Mouse (Mus musculus) MEL (cell line): Measurements from ENCODE around the gene Galnt14.

Experiments used
- CHD1 ChIP-seq: IDR thresholded peaks from 2 replicates; pipeline ENCODE4 v1.6.1; 2012; ENCODE audit warnings: low read depth, mild to moderate bottlenecking, inconsistent platforms, low read length, improper control_type of control experiment
- CHD2 ChIP-seq: IDR thresholded peaks from 2 replicates; pipeline ENCODE4 v1.6.1; 2011; ENCODE audit warnings: low read length, improper control_type of control experiment
- CTCF ChIP-seq, 3 experiments: IDR thresholded peaks in 2 of 3; conservative IDR thresholded peaks in 1 of 3; 2 replicates each; pipeline ENCODE4 v1.5.1; 2011 to 2012; ENCODE audit warnings: low read length in 3 of 3, low read depth in 2 of 3, mild to moderate bottlenecking in 2 of 3, improper control_type of control experiment in 1 of 3, inconsistent platforms in 1 of 3, mixed read lengths in 1 of 3, moderate library complexity in 1 of 3; ENCODE audit not compliant: control insufficient read depth in 1 of 3, insufficient read depth in 1 of 3, poor library complexity in 1 of 3, severe bottlenecking in 1 of 3
- EP300 ChIP-seq, 2 experiments: IDR thresholded peaks; 2 replicates each; pipeline ENCODE4 v1.6.1; 2011; ENCODE audit warnings: improper control_type of control experiment in 2 of 2, low read length in 2 of 2, low read depth in 1 of 2, mild to moderate bottlenecking in 1 of 2
- GATA1 ChIP-seq: IDR thresholded peaks from 2 replicates; pipeline ENCODE4 v1.6.1; 2011; ENCODE audit warnings: low read depth, low read length, improper control_type of control experiment
- NELFE ChIP-seq: IDR thresholded peaks from 2 replicates; pipeline ENCODE4 v1.6.1; 2011; ENCODE audit warnings: low read depth, low read length, improper control_type of control experiment
- NRF1 ChIP-seq: IDR thresholded peaks from 2 replicates; pipeline ENCODE4 v1.6.1; 2014; ENCODE audit warnings: low read depth, mild to moderate bottlenecking, inconsistent platforms, low read length, improper control_type of control experiment, moderate library complexity; ENCODE audit not compliant: poor library complexity, insufficient read depth, severe bottlenecking
- POLR2A ChIP-seq, 2 experiments: IDR thresholded peaks; 2 replicates each; pipeline ENCODE4 v1.6.1; 2011 to 2012; ENCODE audit warnings: low read length in 2 of 2, mild to moderate bottlenecking in 2 of 2, control low read depth in 1 of 2, improper control_type of control experiment in 1 of 2, low read depth in 1 of 2, moderate library complexity in 1 of 2; ENCODE audit not compliant: control insufficient read depth in 1 of 2, insufficient read depth in 1 of 2, poor library complexity in 1 of 2
- TAL1 ChIP-seq: IDR thresholded peaks from 2 replicates; pipeline ENCODE4 v1.6.1; 2012; ENCODE audit warnings: mild to moderate bottlenecking, inconsistent platforms, low read length, moderate library complexity, mixed read lengths
- USF1 ChIP-seq: IDR thresholded peaks from 2 replicates; pipeline ENCODE4 v1.6.1; 2014; ENCODE audit warnings: low read depth, mild to moderate bottlenecking, inconsistent platforms, low read length, improper control_type of control experiment, moderate library complexity
- USF2 ChIP-seq, 2 experiments: IDR thresholded peaks; 2 replicates each; pipeline ENCODE4 v1.6.1; 2011 to 2012; ENCODE audit warnings: improper control_type of control experiment in 2 of 2, low read length in 2 of 2, borderline replicate concordance in 1 of 2, inconsistent platforms in 1 of 2, low read depth in 1 of 2, mild to moderate bottlenecking in 1 of 2; ENCODE audit not compliant: insufficient read depth in 1 of 2

GRCm38 (mm10) chr17:73561149-73561548 lies 149.1 kb downstream of the Galnt14 start:
- TF ChIP-seq POLR2A (IDR thresholded peaks at IDR 0.05; ENCODE audit: control insufficient read depth in 1 of 2, insufficient read depth in 1 of 2, low read depth in 1 of 2, low read length in 2 of 2, poor library complexity in 1 of 2) (no peak), CHD1 (no peak), CTCF (IDR thresholded peaks at IDR 0.05 in 2 of 3, conservative IDR thresholded peaks at IDR 0.05 in 1 of 3; ENCODE audit: control insufficient read depth in 1 of 3, insufficient read depth in 1 of 3, low read depth in 2 of 3, low read length in 3 of 3, poor library complexity in 1 of 3, severe bottlenecking in 1 of 3) (no peak), NRF1 (no peak), USF2 (IDR thresholded peaks at IDR 0.05; ENCODE audit: borderline replicate concordance in 1 of 2, insufficient read depth in 1 of 2, low read depth in 1 of 2, low read length in 2 of 2) (no peak), EP300 (IDR thresholded peaks at IDR 0.05; ENCODE audit: low read depth in 1 of 2, low read length in 2 of 2) (no peak), TAL1 (no peak), NELFE (no peak), USF1 (no peak), GATA1 (no peak), CHD2 (no peak)
